Mouse (Mus musculus) layer of hippocampus, adult 9-10 months (tissue): ENCODE data around the gene Dyrk1b.
"Not testable (repeated sequence)": the region's sequence is repeated elsewhere in the genome, so short reads cannot be mapped to it uniquely, and the experiment has no call there.

ENCODE experiments used
- DNase-seq: peaks from one replicate; pipeline ENCODE4 v3.0.0; 2022; ENCODE audit warnings: low spot score

Gene Dyrk1b

DNA sequence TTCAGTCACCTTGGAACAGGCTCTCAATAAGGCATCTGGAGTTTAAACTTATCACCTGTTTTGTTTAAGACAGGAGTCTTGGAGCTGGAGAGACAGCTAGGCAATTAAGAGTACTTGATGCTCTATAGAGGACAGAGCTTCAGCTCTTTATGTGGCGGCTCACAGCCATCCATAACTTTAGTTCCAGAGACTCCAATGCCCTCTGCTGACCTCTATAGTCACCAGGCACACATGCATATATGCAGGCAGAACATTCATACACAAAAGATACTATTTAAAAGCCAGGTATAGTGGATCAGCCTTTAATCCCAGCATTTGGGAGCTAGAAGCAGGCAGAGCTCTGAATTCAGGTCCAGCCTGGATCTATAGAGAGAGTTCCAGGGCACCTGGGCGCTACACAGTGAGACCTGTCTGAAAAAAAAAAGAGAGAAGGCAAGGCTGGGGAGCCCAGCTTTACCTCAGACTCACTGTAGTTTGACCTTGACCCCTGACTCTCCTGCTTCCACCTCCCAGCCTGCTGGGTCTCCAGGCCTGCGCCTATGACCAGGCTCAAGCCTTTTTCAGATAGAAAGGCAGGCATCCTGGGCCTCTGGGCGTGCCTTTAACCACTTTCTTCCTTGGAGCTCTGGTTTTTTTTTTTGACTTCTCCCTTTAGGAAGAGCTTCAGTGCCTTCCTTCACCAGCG, 16.3 kb downstream of the Dyrk1b start:
- no peak for DNase-seq

DNA sequence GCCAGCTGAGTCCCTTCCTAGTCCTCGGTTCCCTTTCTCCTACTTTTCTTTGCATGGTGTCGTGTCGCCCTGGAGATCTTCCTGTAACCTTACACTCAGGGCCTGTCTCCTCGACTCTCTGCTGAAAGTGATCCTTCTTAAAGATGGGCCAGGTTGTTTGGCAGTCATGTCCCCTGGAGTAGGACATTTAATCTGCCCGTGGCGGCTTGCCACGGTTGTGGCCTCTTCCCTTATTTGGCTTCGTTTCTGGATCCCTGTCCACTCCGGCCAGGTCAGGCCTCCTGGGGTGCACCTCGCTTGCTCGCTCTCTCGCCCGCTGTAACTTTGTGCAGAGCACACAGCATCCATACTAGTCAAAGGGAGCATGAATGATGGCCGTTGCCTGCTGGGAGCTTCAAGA, 17.3 kb downstream of the Dyrk1b start:
- DNase-seq: no peak

DNA sequence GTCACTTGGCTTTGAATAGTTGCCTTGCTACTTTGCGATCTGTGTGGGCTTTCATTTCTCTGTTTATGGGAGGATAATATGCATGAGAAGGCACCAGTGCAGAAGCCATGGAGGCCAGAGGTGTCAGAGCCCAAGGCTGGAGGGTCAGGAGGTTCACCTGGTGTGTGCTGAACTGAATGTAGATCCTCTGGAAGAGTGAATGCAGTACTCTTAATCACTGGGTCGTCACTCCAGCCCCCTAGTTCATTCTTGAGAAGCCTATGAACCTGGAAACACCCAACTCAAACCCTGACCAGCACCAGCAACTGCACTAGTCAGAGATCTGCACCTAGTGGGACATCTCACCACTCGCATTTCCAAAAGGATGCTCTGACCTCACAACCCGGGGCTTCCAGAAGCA, 19.8 kb downstream of the Dyrk1b start:
- DNase-seq: no peak

DNA sequence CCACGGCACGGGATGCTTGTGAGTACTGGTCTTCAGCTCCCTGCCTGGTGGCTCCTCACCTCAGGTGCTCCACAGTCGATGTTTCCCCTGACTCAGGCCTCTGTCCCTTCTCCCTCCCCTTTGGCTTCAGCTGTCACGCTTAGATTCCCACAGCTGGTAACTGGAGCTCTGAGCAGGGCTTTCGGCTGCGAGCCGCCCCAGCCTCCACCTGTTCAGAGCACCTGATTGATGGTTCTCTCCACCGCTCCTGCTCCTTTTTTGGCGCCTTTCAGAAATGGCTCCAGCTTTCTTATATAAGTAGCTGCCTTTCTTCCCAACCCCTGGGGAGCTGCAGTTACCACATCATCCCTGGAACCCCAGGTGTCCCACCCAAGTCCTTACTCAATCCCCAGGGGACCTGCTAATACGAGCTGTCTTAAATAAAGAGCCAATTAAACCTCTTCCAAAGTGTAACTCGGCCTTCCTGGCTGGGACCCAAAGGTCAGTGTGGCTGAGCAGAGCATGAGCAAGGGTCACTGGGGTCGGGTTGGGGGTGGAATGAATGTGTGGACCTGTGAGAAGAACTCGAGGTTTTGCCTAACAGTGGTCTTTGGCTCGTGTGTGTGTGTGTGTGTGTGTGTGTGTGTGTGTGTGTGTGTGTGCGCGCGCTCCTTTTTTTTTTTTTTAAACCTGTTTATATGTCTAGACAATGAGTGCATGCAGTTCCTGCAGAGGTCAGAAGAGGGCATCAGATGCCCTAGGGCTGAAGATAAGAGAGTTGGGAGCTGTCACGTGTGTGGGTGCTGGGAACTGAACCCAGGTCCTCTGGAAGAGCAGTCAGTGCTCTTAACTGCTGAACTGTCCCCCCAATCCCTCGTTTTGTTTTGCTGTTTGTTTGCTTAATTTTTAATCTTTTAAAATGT, 24.2 kb downstream of the Dyrk1b start:
- DNase-seq: no peak

DNA sequence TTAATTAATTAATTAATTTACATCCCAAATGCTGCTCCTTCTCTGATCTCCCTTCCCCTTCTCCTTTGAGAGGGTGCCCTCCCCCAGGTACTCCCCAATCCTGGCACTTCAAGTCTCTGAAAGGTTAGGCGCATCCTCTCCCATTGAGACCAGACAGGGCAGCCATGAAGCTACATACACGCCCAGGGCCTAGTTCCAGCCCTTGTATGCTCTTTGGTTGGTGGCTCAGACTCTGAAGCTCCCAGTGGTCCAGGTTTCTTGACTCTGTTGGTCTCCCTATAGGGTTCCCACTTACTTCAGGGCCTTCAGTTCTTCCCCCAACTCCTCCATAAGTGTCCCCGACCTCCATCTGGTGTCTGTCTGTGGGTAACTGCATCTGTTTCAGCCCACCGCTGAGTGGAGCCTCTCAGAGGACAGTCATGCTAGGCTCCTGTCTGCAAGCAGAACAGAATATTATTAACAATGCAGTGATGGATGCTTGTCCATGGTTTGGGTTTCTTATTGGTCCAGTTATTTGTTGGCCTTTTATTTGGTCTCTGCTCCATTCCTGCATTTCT, 26.9 kb downstream of the Dyrk1b start:
- DNase-seq: no peak

DNA sequence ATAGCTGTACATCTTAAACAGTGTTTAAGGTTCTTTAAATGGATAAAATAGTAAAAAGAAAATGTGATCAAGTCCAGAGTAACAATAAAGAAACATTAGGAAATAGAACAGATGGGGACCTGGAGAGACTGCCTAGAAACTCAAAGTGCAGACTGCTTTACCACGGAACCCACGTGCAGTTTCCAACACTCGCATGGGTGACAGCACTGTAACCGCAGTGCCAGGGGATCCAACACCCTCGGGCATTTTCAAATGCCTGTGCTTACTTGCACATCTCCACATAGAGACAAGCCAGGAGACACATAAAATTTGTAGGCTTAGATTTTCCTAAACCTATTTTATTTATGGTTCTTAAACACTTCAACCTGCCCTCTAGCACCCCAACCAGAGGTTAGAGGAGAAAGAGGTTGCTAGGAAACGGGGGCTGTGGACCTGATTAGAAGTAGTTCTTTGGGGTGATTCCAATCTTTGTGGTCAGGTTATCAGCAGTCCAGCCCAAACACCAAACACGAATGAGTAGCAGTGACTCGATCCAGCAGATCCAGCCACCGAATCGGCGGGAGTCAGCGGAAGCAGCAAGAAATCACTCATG, 29.2 kb downstream of the Dyrk1b start:
- no peak for DNase-seq

DNA sequence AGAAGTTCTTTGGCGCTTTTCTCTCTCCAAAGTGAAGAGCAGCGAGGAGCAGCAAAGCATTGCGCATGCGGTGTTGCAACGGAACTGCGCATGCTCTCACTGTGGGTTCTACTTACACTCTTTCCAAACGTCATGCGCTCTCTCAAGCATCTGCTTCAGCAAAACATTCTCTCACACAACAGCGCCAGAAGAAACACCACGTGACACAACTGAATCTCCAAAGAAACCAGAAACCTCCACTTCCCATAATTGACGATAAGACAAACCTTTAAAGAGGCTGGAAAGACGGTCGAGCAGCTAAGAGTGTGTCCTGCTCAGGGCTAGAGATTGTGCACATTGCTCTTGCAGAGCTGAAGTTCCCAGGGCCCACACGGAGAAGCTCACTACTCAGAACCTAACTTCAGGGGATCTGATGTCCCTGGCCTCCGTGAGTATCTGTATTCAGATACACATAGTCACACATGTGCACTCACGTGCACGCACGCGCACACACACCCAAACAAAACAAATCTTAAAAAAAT, 29.8 kb downstream of the Dyrk1b start:
- peak; percentile 57 for DNase-seq

DNA sequence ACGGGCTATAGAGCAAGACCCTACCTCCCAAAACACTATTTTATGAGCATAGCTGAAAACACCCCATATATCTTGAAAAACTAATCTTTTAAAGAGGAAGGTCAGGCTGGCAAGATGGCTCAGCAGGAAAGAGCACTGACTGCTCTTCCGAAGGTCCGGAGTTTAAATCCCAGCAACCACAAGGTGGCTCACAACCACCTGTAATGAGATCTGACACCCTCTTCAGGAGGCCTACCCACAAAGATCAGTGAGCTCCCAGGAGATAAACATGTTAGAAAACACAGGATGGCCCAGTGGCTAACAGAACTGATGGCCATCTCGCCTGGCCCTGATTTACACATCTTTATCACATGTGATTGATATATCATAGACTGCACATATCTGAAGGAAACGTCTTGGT, 31.5 kb downstream of the Dyrk1b start:
- no peak for DNase-seq

DNA sequence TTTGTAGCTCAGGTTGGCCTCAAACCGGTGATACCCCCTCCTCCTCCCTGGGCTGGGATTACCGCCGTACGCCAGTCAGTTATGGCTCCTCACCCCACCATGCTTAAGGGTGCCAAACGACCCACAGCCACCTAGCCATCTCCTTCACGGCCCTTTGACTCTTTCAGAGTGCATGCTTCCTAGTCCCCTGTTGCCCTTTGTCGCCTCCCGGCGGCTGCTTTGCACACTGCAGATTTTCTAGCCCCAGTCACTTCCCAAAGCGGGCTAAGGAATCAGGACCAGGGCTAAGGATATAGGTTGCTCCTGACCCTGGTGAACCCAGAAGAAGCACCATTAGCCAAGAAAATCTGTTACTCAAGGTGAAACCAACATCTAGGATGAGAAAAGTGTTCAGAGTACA, 34.9 kb downstream of the Dyrk1b start:
- DNase-seq: no peak

DNA sequence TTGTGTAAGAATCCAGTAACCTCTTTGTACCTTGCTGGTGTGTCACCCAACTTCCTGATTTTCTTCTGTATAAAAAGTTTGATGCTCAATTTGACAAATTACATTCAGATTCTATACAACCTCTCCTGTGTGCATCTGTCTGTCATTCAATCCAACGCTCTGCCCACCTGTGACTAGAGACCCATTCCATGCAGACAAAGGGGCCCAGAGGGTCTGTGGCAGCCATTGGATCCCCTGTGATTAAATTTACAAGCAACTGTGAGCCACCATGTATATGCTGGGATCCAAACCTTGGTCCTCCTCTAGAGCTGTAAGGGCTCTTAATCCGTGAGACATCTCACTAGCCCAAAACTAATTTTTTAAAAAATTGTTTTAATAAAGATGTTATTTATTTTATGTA, 36.7 kb downstream of the Dyrk1b start:
- not testable (repeated sequence) for DNase-seq

DNA sequence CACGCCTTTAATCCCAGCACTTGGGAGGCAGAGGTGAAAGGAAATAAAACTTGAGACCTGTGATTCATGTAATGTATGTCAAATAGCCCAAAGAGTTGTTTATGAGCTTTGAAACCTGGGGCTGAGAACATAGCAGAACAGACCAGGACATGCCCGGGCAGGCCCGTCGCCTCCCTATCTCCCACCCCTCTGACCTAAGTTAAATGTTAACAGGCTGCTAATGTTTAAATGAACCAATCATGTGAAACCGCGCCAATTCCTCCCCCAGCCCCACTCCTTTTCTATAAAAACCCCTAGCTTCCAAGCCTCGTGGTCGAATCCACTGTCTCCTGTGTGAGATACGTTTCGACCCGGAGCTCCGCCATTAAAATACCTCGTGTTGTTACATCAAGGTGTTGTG, 38.5 kb downstream of the Dyrk1b start:
- not testable (repeated sequence) for DNase-seq

DNA sequence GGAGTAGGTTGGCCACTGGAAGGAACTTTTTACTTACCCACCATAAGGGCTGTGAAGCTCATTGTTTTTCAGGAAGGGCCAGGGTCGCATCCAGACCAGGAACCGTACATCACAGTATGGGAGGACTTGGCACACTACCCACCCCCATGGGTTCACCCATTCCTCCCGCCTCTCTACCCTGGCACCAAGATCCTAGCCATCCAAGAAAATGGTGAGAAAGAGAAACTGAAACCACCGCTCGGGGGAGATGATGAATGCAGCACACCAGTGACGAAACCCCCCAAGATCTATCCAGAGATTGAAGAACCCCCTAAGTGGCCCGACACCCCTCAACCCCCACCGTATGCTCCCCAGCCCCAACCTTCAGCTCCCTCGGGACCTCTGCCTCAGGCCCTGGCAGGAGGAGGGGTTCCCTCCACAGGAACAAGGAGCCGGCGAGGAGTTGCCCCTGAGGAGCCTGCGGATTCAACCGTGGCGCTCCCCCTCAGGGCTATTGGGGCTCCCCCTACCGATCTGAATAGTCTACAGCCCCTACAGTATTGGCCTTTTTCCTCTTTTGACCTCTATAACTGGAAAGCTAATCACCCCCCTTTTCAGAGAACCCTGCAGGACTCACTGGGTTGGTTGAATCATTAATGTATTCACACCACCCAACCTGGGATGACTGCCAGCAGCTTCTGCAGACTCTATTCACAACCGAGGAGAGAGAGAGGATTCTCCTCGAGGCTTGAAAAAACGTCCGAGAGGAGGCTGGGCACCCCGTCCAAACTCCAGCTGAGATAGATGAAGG, 39.9 kb downstream of the Dyrk1b start:
- peak; percentile 30 for DNase-seq

DNA sequence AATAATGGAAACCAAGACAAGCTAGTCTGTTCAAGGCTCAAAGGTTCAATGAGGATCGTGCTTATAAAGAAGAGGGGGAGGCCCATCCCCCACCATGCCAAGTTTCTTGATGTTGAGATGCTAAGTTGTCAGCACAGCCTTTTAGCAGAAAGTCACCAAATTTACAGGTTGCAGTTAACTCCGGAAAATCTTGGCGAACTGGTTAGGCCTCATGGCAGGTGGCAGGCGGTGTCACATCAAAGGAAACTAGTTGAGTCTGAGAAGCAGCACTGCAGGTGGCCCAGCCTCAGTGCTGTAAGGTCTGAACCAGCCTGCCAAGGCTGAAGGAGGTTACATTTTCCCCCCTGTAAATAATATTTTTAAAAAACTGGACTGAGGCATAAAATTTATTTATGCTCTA, 47.6 kb downstream of the Dyrk1b start:
- DNase-seq: not testable (repeated sequence)

DNA sequence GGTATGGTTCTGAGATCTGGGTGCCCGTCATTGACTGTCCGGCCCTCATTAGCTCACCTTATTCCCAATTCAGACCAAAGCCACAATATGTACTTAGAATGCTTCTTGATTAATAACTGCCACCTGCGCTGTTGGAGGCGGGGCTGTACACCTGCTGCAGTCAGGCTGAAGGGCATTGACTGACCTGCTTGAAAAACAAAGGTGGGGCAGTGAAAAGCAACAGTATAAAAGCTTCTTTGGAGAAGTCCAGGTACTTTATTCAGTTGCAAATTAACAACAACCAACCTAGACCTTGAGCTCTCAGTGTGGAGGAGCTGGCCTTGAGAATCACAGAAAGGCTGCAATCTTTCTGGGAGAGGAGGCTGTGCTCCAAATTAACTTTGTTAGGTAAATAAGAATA, 48.2 kb downstream of the Dyrk1b start:
- not testable (repeated sequence) for DNase-seq
